Mouse (Mus musculus) stomach, embryonic 15.5 days (tissue): ENCODE measurements at regions not wholly inside any gene's neighbourhood (a gene's known extent, or its start where the extent isn't known, plus 50 kb on each side); places are given as distances from the start of the nearest gene placed in this dataset.

Source experiments
- ATAC-seq: fragments of 200-750 bp; cut with Nextera tagmentation; 2 replicates; pipeline ENCODE4 v1.8.0; 2017; ENCODE audit warnings: low read depth, moderate number of reproducible peaks, moderate TSS enrichment; ENCODE audit not compliant: insufficient read depth, low FRiP score
- H3K27ac ChIP-seq: fragments of 300-500 bp; sonication (generic); 2 replicates; pipeline ENCODE4 v1.5.1; 2015; ENCODE audit warnings: mild to moderate bottlenecking, inconsistent platforms
- H3K27me3 ChIP-seq: fragments of 300-500 bp; sonication (generic); replicated peaks from 2 replicates; pipeline ENCODE4 v1.6.1; 2015; ENCODE audit warnings: inconsistent platforms
- H3K36me3 ChIP-seq: fragments of 300-500 bp; sonication (generic); 2 replicates; pipeline ENCODE4 v1.6.1; 2015; ENCODE audit warnings: inconsistent platforms
- H3K4me1 ChIP-seq: fragments of 300-500 bp; sonication (generic); 2 replicates; pipeline ENCODE4 v1.6.1; 2015; ENCODE audit warnings: inconsistent platforms
- H3K4me2 ChIP-seq: fragments of 300-500 bp; sonication (generic); 2 replicates; pipeline ENCODE4 v1.6.1; 2015; ENCODE audit warnings: mild to moderate bottlenecking, inconsistent platforms
- H3K4me3 ChIP-seq: fragments of 300-500 bp; sonication (generic); replicated peaks from 2 replicates; pipeline ENCODE4 v1.5.1; 2015; ENCODE audit warnings: inconsistent platforms
- H3K9ac ChIP-seq: fragments of 300-500 bp; sonication (generic); 2 replicates; pipeline ENCODE4 v1.6.1; 2015; ENCODE audit warnings: inconsistent platforms
- H3K9me3 ChIP-seq: fragments of 300-500 bp; sonication (generic); 2 replicates; pipeline ENCODE4 v1.6.1; 2016; ENCODE audit warnings: inconsistent platforms
- WGBS: fragments of 180-500 bp; shearing (Covaris S2); methylation state at CpG from one replicate; pipeline ENCODE4 v1.1.7; 2015; 5-methylcytosine and 5-hydroxymethylcytosine counted together

GRCm38 (mm10) chr5:73804556-73805230, 153.5 kb downstream of the Spata18 start:
- H3K4me1 ChIP-seq = no peaks in the 10 kb centered on the region
- H3K36me3 ChIP-seq = no peaks in the 10 kb centered on the region
- H3K4me3 ChIP-seq = no peak overlapping the region
- H3K9me3 ChIP-seq = no peaks in the 10 kb centered on the region
- no peak overlapping the region for H3K4me2 ChIP-seq
- H3K9ac ChIP-seq = no peak overlapping the region
- no peaks in the 10 kb centered on the region for H3K27me3 ChIP-seq
- H3K27ac ChIP-seq = no peak overlapping the region
- WGBS = 76% methylated on average over 4 of the region's 4 CpGs
- ATAC-seq = no peak

DNA sequence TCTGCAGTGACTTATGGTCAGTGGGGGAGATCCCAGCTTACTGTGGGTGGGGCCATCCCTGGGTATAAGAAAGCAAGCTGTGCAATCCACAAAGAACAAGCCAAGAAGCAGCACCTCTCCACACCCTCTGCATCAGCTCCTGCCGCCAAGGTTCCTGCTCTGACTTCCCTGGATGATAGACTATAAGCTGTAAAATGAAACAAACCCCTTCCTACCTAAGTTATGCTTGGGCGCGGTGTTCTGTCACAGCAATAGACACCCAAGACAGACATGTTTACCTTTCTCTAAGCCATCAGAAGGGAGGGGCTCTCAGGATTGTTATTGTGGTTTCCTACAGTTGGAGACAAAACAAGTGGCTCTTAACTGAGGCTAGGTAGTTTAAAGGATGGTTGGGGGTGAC, 159.5 kb downstream of the Spata18 start:
- ATAC-seq = no peak
- Histone ChIP-seq H3K27ac (no peak overlapping the region), H3K9me3 (no peaks in the 10 kb centered on the region), H3K4me1 (no peaks in the 10 kb centered on the region), H3K4me2 (no peak overlapping the region), H3K27me3 (no peaks in the 10 kb centered on the region), H3K4me3 (no peak overlapping the region), H3K36me3 (no peaks in the 10 kb centered on the region), H3K9ac (no peak overlapping the region)
- WGBS = 47% methylated on average over 3 of the region's 3 CpGs

DNA sequence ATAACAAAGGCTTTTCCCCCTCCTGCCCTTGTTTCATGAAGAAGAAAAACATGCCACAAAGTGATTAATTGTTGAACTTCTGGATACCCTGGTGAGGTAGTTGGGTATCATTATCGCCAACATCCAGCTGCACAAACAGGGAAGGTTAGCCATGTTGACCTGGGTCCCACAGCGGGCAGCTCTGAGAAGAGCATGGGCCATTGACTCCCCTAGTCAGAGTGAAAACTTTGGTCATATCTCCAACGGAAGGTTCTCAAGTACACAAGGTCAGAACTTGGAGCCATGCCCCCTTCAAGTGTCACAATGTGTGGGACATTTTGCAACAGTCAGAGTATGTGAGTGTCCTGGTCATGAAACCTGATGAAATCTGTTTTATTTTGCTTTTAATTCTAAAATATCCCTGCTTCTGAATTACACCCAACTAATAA, 159.9 kb downstream of the Spata18 start:
- peak; percentile 39; the same call in 1 of the 2 replicates for ATAC-seq
- Histone ChIP-seq H3K27me3 (no peaks in the 10 kb centered on the region), H3K9me3 (no peaks in the 10 kb centered on the region), H3K4me3 (no peak overlapping the region), H3K9ac (no peak overlapping the region), H3K36me3 (no peaks in the 10 kb centered on the region), H3K4me2 (no peak overlapping the region), H3K27ac (no peak overlapping the region), H3K4me1 (no peaks in the 10 kb centered on the region)
- 55% methylated on average over 3 of the region's 3 CpGs for WGBS

GRCm38 (mm10) chr5:73815752-73816151, 164.6 kb downstream of the Spata18 start:
- no peak overlapping the region for H3K4me2 ChIP-seq
- no peaks in the 10 kb centered on the region for H3K4me1 ChIP-seq
- H3K9me3 ChIP-seq = no peaks in the 10 kb centered on the region
- H3K4me3 ChIP-seq = no peak overlapping the region
- 91% methylated on average over 5 of the region's 5 CpGs for WGBS
- H3K36me3 ChIP-seq = no peaks in the 10 kb centered on the region
- H3K27ac ChIP-seq = no peak overlapping the region
- no peak for ATAC-seq
- H3K9ac ChIP-seq = no peak overlapping the region
- H3K27me3 ChIP-seq = no peaks in the 10 kb centered on the region

DNA sequence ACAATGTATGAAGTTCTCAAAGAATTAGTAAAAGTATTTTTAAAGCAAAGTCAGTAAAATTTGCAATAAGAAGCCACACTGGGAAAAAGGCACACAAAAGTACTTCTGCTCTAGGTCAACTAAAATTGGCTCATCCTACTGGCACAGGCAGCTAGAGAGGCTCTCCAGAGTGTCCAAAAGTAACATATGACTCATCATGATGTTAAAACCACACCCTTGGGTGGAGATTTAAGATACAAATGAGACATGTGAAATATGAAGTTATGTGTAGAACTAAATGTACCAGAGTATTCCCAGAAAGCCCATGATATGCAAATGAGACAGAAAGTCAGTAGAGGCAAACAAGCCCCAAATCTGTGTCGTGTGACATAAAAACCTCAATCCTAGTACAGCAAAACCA, 166.0 kb downstream of the Spata18 start:
- H3K4me1 ChIP-seq = no peaks in the 10 kb centered on the region
- no peaks in the 10 kb centered on the region for H3K36me3 ChIP-seq
- H3K9ac ChIP-seq = no peak overlapping the region
- no peak overlapping the region for H3K4me3 ChIP-seq
- no peaks in the 10 kb centered on the region for H3K9me3 ChIP-seq
- 83% methylated on average over 1 of the region's 1 CpGs for WGBS
- no peaks in the 10 kb centered on the region for H3K27me3 ChIP-seq
- no peak overlapping the region for H3K27ac ChIP-seq
- H3K4me2 ChIP-seq = no peak overlapping the region
- no peak for ATAC-seq

DNA sequence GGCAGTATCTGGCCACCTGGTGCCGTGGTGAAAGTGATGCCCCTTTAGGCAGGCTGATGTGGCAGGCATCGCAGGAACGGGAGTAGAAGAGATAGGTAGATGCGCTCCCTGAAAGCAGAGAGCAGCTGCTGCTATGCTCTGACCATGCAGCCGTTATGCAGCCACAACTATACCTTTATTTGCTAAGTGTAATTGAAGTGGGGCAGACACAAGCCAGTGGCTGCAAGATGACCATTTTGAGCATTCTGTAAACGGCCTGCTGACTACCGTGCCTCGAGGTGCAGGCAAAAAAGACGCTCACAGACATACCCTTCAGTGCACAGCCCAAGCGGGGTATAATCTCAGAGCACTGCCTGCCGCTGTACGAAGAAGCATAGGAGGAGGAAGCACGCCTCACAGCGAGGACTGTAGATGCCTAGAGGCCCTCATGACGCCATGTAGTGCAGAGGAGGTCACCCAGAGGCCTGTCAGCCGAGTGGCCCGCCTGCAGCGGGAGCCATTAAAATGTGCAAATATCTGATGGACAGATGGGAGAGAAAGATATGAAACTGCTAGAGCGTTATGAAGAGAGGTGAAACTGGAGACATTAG, 170.9 kb downstream of the Spata18 start:
- Histone ChIP-seq H3K27ac (no peak overlapping the region), H3K4me2 (no peak overlapping the region), H3K9me3 (no peaks in the 10 kb centered on the region), H3K27me3 (no peaks in the 10 kb centered on the region), H3K4me3 (no peak overlapping the region), H3K36me3 (no peaks in the 10 kb centered on the region), H3K4me1 (no peaks in the 10 kb centered on the region), H3K9ac (no peak overlapping the region)
- no peak for ATAC-seq
- 67% methylated on average over 19 of the region's 19 CpGs for WGBS

DNA sequence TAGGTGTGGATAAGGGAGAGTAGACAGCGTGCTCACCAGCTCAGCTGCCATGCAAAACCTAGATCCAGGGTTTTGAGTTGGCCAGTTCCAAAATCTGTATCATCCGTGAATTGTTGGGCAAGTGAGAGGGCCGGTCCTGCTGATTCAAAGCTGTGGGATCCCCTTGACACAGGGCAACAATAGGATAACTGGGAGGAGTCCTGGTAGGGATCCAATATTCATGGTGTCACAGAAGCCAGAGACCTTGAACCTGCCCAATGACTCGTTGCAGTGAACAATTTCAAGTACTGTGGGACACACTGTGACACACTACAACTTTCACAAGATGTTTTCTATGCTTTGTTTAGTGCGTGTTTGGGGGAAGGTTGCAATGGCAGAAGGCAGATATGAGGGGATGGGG, 172.2 kb downstream of the Spata18 start:
- Histone ChIP-seq H3K27ac (no peak overlapping the region), H3K4me2 (no peak overlapping the region), H3K36me3 (no peaks in the 10 kb centered on the region), H3K9ac (no peak overlapping the region), H3K27me3 (no peaks in the 10 kb centered on the region), H3K4me1 (no peaks in the 10 kb centered on the region), H3K9me3 (no peaks in the 10 kb centered on the region), H3K4me3 (no peak overlapping the region)
- WGBS = 86% methylated on average over 5 of the region's 5 CpGs
- no peak for ATAC-seq

- no peaks in the 10 kb centered on the region for H3K9me3 ChIP-seq
- H3K4me1 ChIP-seq = no peaks in the 10 kb centered on the region
- WGBS = 75% methylated on average over 4 of the region's 4 CpGs
- no peak overlapping the region for H3K9ac ChIP-seq
- H3K27ac ChIP-seq = no peak overlapping the region
- no peaks in the 10 kb centered on the region for H3K36me3 ChIP-seq
- no peaks in the 10 kb centered on the region for H3K27me3 ChIP-seq
- H3K4me2 ChIP-seq = no peak overlapping the region
- H3K4me3 ChIP-seq = no peak overlapping the region
- ATAC-seq = no peak
These were observed 175.8 kb downstream of the Spata18 start for GRCm38 (mm10) chr5:73826941-73827340.

- no peaks in the 10 kb centered on the region for H3K4me1 ChIP-seq
- H3K9ac ChIP-seq = no peak overlapping the region
- no peak overlapping the region for H3K4me2 ChIP-seq
- H3K9me3 ChIP-seq = no peaks in the 10 kb centered on the region
- WGBS = 80% methylated on average over 1 of the region's 1 CpGs
- ATAC-seq = no peak
- no peaks in the 10 kb centered on the region for H3K36me3 ChIP-seq
- H3K27ac ChIP-seq = no peak overlapping the region
- no peaks in the 10 kb centered on the region for H3K27me3 ChIP-seq
- no peak overlapping the region for H3K4me3 ChIP-seq
These were observed 182.5 kb downstream of the Spata18 start for GRCm38 (mm10) chr5:73833721-73834120.

DNA sequence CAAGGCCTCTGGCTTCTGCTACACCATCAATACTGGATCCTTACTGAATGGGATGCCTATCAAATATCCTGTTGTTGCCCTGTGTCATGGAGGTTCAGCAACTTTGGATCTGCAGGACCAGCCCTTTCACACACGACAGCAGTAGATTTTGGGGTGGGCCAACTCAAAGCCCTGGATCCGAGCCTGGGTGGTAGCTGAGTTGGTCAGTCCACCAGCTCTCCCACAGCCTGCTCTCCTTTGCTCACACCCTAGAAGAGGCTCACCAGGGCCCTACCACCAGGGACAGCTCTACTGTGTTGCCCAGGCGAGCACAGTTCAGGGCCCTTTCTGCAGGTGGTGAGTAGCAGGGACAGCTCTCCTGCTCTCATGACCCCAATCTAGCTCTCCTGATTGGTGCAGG, 192.6 kb downstream of the Spata18 start:
- Histone ChIP-seq H3K27ac (no peak overlapping the region), H3K27me3 (no peaks in the 10 kb centered on the region), H3K9me3 (no peaks in the 10 kb centered on the region), H3K4me3 (no peak overlapping the region), H3K4me2 (no peak overlapping the region), H3K4me1 (no peaks in the 10 kb centered on the region), H3K36me3 (no peaks in the 10 kb centered on the region), H3K9ac (no peak overlapping the region)
- WGBS = 80% methylated on average over 3 of the region's 3 CpGs
- no peak for ATAC-seq

DNA sequence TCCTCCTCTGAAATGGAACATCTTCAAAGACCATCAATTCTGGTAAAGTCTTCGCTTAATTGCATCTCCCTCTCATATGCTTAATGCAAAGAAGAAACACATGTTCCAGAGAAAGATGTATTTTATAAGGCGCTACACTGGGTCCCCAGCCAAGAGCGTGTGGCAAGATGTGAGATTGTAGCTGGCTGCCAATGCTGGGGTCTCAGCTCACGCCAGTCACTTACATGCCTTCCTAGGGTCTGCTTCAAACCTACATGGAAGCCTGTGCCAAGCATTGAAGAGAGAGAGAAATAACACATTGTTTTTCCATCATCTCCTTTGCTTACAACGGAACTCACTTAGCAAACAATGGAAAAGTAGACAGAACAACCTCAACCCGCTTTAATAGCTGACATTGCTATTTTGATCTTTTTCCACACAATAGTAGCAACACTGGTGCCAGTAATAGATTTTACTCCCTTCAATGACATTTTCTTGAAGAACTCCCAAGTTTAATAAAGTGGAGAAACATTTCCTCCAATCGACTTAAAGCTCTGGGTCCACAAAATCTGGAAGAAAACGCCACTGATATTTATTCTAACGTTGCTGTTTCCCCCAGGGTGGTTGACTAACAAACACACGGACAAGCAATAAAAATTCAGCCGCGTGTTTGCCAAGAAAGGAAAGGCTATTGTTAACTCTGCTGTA, 195.1 kb downstream of the Spata18 start:
- Histone ChIP-seq H3K27me3 (no peaks in the 10 kb centered on the region), H3K9ac (no peak overlapping the region), H3K36me3 (no peaks in the 10 kb centered on the region), H3K4me2 (no peak overlapping the region), H3K4me1 (no peaks in the 10 kb centered on the region), H3K4me3 (no peak overlapping the region), H3K27ac (no peak overlapping the region), H3K9me3 (no peaks in the 10 kb centered on the region)
- ATAC-seq = no peak
- WGBS = 63% methylated on average over 12 of the region's 12 CpGs

DNA sequence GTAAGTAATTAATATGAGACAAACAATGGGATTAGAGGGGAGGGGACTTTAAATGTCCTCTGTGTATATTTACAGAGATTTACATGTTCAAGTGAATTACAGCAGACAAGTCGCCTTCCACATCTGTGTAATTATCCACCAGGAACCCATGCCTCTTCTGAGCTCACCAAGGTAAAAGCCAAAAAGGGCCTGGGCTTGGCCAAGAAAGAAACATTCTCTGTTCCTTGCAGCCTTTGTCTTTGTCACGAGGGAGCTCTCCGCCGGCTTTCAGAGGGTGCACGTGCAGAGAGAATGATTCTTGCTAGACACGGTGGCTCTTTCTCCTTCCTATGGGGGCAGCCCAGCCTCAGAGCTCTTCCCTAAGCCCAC, 195.6 kb downstream of the Spata18 start:
- no peak overlapping the region for H3K4me3 ChIP-seq
- no peak for ATAC-seq
- no peak overlapping the region for H3K27ac ChIP-seq
- no peak overlapping the region for H3K9ac ChIP-seq
- no peaks in the 10 kb centered on the region for H3K36me3 ChIP-seq
- no peaks in the 10 kb centered on the region for H3K4me1 ChIP-seq
- no peaks in the 10 kb centered on the region for H3K27me3 ChIP-seq
- H3K4me2 ChIP-seq = no peak overlapping the region
- no peaks in the 10 kb centered on the region for H3K9me3 ChIP-seq
- WGBS = 58% methylated on average over 6 of the region's 6 CpGs
